Mouse (Mus musculus) ovary, postnatal 14 days (tissue): ENCODE data around the gene H2-M9.

Source experiments
- DNase-seq: peaks from one replicate; pipeline ENCODE4 v3.0.0; 2022; ENCODE audit warnings: low spot score

Gene H2-M9

GRCm38 (mm10) chr17:36642566-36642965 is at the start of gene H2-M9:
TSS of gene H2-M9 (minus strand) at chr17:36642666.
- DNase-seq: no peak

- DNase-seq: no peak
Measured at GRCm38 (mm10) chr17:36672119-36672518, 29.7 kb upstream of the H2-M9 start, which contains the start of gene H2-M1. TSS of gene H2-M1 (minus strand) at chr17:36672219.
